Mouse (Mus musculus) spleen, adult 2 months (tissue): Measurements from ENCODE around the gene Prelp.

ENCODE experiments used
- CTCF ChIP-seq: fragments of 200-500 bp; IDR thresholded peaks from 2 replicates; pipeline ENCODE4 v1.5.1; 2011; ENCODE audit warnings: mild to moderate bottlenecking, inconsistent platforms; ENCODE audit not compliant: insufficient read depth, insufficient read length, insufficient replicate concordance; ENCODE audit errors: extremely low read depth
- POLR2A ChIP-seq: fragments of 200-500 bp; IDR thresholded peaks from 2 replicates; pipeline ENCODE4 v1.6.1; 2011; ENCODE audit warnings: low read depth, low read length, inconsistent platforms

DNA sequence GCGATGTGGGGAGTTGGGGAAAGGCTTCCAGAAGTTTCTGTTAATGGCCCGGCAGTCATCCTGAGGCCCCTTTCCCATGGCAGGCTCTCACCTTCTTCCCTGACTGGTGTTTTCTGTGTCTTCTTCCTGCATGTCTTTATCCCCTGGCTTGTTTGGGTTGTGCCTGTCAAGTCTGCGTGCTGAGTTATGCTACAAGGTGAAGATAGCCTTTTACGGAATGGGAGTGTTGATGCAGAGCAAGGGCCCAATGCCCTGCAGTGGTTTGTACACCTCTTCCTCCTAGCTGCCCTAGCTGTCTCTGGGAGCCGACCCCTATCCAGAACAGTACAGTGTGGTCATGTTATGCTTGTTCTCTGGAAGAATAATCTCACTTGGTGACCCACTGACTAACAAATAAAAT is 60.2 kb downstream of the Prelp start:
- no peak for TF ChIP-seq CTCF
- no peak for TF ChIP-seq POLR2A
